Comparison of ENCODE assay signal across 9 mouse cellular contexts in genomic region chr9:109685299-109685698, GRCm38 (mm10). TPM values are rescaled to one million over a fixed set of nuclear protein-coding genes. Genes with fewer than 3 reads are reported as not detected.
DNase-seq lines count a peak whose midpoint lies in the region.
"Had no signal": no experiment of that assay in that cellular context is flagged by ENCODE, and none has a peak within 500 bp of the region (broad histone marks: within the 10 kb centered on the region; RNA-seq: fewer than 3 reads in every experiment).

No protein-coding gene starts in this region.

- peak; percentile 9 to 68 for DNase-seq in heart, adult 18-20 months
- no peak for DNase-seq in heart, postnatal 25 days (ENCODE audit: low spot score)
- DNase-seq in 416B (ENCODE audit: low read depth) (peak; percentile 36), adipocyte (ENCODE audit: low spot score) (peak; percentile 39)
- DNase-seq in embryo, embryonic 10 days (ENCODE audit: low spot score) = peak; percentile 67
- DNase-seq in kidney, postnatal 14 days = peak; percentile 64
- DNase-seq in lung, postnatal 10 days = peak; percentile 55
- DNase-seq in urinary bladder, adult 2 months (ENCODE audit: low spot score) = peak; percentile 24

- intact Hi-C loops in heart, postnatal 25 days (cut with DNase I) = loop anchor here (1.0 to 5.0 kb wide), 2 partner anchors 147 to 177 kb away; partner anchors contain the start of gene Nme6

RNA-seq across cellular contexts. Expression of gene Fbxw18, which starts 17.2 kb away (rescaled TPM):
- not detected for total RNA-seq in heart, adult 18-20 months (2021)
- total RNA-seq in heart, postnatal 25 days (2021) = not detected
- polyA plus RNA-seq in urinary bladder, adult 2 months (2012; rRNA removed) = 0.94 and 1.1 TPM in 2 replicates
- polyA plus RNA-seq: neural tube, embryonic 13.5 days had no signal

RNA-seq across cellular contexts. Expression of gene Fbxw25, which starts 20.8 kb away (rescaled TPM):
- not detected for total RNA-seq in heart, adult 18-20 months (2021)
- total RNA-seq in heart, postnatal 25 days (2021) = not detected
- 0.10 TPM in 2 replicates for polyA plus RNA-seq in urinary bladder, adult 2 months (2012; rRNA removed)
- polyA plus RNA-seq: neural tube, embryonic 13.5 days had no signal

RNA-seq across cellular contexts. Expression of gene Fbxw24, which starts 59.4 kb away (rescaled TPM):
- total RNA-seq in heart, adult 18-20 months (2021) = not detected
- not detected for total RNA-seq in heart, postnatal 25 days (2021)
- polyA plus RNA-seq in urinary bladder, adult 2 months (2012; rRNA removed) = 0.21 and 0.34 TPM in 2 replicates
- polyA plus RNA-seq: neural tube, embryonic 13.5 days had no signal
